Mouse (Mus musculus) lung, adult 2 months (tissue): ENCODE data around the gene C1ra.

Experiments
- CTCF ChIP-seq: fragments of 200-500 bp; IDR thresholded peaks from 2 replicates; pipeline ENCODE4 v1.5.1; 2011; ENCODE audit warnings: mild to moderate bottlenecking, low read length, control low read depth; ENCODE audit not compliant: insufficient read depth
- POLR2A ChIP-seq: fragments of 200-500 bp; IDR thresholded peaks from 2 replicates; pipeline ENCODE4 v1.6.1; 2011; ENCODE audit warnings: low read depth, mild to moderate bottlenecking, control low read depth, low read length, borderline replicate concordance; ENCODE audit errors: extremely low read depth

GRCm38 (mm10) chr6:124477922-124478651 is 34.1 kb upstream of the C1ra start:
- TF ChIP-seq CTCF (no peak), POLR2A (no peak)
